Mouse (Mus musculus) embryo, embryonic 10.5 days (tissue): ENCODE results near the gene Cep97.
"Not testable (repeated sequence)": the region's sequence is repeated elsewhere in the genome, so short reads cannot be mapped to it uniquely, and the experiment has no call there.

Experiments
- DNase-seq: peaks from one replicate; pipeline ENCODE4 v3.0.0-alpha.2; 2015; ENCODE audit warnings: low spot score

The Cep97 gene

GRCm38 (mm10) chr16:55947876-55948410, 13.3 kb upstream of the Cep97 start:
- not testable (repeated sequence) for DNase-seq

- DNase-seq, result no peak
Measured at GRCm38 (mm10) chr16:55947266-55947665, 12.6 kb upstream of the Cep97 start.

GRCm38 (mm10) chr16:55940781-55941180, 6.1 kb upstream of the Cep97 start:
- DNase-seq, result no peak

DNA sequence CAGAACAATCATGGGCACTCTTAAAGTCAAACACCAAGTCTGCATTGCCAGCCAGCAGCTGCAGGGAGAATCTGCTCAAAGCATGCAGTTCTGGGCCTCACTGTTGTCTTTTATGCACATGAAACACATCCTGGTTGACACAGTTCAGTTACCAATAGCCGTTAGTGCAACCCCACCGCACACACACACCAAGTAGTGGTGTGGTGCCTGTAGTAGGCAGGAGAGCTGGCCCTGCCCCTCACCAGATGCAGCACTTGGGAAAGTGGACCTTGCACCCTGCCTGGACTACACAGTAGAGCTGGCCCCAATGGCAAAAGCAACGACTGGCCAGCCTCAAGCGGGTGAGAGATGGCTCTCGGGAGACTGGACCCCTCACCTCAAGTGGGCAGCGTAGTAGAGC, 5.0 kb upstream of the Cep97 start:
- DNase-seq, result no peak

DNA sequence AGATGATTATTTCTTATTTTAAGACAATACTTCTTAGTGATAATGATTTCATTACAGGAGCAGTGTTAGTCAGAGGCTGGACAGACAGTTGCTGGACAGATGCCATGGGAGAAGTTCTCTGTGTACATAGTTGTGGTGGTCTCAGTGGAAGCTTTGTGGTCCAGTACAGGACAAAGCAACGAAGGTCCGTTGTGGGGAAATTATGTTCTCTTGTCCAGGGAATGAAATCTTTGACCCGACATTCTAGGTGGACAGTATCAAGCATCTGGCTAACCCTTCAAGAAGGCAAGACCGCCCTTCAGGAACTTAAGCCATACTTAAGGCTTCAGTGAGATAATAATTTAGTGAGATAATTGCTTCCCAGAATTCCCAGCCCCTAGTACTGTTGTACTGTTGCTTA, 4.1 kb upstream of the Cep97 start:
- no peak for DNase-seq

DNA sequence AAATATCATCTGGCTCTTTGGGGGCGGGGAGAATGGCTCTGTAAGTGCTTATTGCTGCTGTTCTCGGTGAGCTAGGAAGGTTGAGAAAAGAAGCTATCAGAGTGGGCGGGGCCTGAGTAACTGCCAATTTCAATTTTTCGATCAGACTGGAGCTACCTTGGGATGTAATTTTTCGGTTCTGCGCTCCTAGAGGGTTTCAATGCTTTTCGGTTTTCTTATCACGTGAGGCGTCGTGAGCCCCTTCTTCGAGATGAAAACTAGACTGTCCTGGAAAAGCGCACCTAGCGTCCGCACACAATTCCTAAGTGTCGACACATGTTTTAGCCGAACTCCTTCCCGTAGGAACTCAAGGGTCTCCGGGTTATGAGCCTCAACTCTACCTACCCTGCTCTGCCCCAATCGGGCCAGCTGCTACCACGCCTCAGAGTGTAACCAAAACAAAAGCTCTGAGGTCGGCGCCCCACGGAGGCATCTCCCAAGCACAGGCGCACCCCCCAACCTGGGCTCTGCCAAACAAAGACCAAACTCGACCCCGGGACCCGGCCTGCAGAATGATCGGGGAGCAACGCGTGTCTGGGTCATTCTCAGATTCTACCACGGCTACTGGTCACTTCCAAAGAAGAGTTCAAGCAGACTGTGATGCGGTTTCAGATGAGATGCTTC, 843 bp downstream of the Cep97 start:
- peak; percentile 75 for DNase-seq

GRCm38 (mm10) chr16:55924010-55924409, 10.6 kb downstream of the Cep97 start:
- no peak for DNase-seq

DNA sequence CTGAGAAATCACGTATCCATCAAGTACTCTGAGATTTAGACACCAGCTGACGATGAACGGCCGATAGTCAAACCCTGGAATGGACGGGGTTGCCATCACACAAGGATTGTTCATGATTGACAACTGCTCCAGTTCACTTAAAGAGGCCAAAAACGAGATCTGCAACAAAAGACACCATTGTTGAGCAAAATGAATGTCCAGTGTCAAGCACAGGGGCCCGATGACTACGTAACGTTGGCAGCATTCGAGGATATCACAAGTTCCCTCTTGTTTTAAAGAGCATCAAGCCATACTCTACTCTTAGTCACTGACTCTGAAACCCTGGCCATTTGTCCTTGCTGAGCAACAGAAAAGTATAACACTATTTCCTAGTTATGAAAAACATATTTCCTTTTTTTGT, 12.6 kb downstream of the Cep97 start:
- no peak for DNase-seq

- no peak for DNase-seq
Measured at GRCm38 (mm10) chr16:55914716-55915115, 19.9 kb downstream of the Cep97 start.

DNA sequence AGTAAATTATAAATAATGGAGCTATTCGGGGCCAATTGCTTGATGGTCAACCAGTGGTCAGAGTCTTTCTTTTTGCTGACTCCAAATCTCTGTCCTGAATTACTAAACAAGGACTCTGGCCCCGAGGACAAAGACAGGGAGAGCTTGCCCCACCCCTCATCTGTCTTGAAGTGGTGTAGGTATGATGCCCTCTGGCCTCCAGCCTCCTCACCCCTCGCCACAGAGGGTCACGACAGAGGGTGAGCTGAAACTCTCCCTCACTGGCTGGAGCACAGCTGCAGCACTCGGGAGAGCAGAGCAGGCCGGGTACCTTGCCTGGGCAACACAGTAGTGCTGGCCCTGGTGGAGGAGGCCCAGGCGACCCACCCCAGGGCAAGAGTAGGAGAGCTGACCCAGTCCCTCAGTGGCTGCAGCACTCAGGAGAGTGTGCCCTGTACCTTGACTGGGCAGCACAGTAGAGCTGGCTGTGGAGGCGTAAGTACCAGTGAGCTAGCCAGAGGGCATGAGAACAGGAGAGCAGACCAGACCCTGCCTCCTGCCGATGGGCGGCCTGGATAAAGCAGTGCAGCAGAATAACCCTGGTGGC, 24.4 kb downstream of the Cep97 start:
- no peak for DNase-seq

GRCm38 (mm10) chr16:55906928-55907679, 27.6 kb downstream of the Cep97 start:
- no peak for DNase-seq

DNA sequence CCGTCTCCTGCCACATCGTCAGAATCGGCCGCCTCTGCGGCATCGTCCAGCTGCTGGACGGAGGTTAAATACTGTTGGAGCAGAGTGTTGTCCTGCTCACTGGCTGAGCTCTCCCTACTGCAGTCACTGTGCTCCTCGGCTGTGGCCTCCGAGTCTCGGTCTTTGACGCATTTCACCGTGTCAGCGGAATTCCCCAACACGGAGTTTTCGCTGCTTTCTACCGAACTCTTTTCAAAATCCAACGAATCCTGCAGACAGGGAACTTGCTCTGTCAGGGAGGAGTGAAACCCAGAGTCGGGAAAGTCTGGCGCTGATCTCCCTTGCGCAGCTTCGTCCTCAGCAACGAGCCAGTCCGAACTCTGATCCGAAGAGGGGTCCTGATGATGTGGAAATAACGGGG, 29.3 kb downstream of the Cep97 start:
- DNase-seq, result no peak

- DNase-seq, result no peak
Measured at GRCm38 (mm10) chr16:55901839-55902756, 32.6 kb downstream of the Cep97 start.

GRCm38 (mm10) chr16:55898385-55899002, 36.2 kb downstream of the Cep97 start:
- no peak for DNase-seq

DNA sequence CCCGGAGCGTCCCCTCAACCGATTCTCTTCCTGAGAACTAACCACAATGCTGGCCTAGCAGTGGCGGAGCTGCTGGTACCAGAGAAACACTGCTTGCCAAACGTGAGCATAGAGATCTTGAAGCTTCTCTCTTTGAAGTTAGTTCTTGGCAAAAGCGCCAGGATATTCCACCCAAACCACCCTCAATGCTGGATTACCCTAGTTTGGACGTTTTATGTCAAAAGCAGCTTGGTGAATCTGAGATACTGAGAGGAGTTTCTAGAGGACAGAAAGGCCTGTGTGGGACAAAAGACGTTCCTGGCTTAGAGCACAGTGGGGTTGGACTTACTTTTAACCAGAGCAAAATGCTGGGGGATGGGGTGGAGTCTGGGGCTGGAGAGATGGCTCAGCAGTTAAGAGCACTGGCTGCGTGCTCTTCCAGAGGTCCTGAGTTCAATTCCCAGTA, 39.0 kb downstream of the Cep97 start:
- DNase-seq, result no peak

DNA sequence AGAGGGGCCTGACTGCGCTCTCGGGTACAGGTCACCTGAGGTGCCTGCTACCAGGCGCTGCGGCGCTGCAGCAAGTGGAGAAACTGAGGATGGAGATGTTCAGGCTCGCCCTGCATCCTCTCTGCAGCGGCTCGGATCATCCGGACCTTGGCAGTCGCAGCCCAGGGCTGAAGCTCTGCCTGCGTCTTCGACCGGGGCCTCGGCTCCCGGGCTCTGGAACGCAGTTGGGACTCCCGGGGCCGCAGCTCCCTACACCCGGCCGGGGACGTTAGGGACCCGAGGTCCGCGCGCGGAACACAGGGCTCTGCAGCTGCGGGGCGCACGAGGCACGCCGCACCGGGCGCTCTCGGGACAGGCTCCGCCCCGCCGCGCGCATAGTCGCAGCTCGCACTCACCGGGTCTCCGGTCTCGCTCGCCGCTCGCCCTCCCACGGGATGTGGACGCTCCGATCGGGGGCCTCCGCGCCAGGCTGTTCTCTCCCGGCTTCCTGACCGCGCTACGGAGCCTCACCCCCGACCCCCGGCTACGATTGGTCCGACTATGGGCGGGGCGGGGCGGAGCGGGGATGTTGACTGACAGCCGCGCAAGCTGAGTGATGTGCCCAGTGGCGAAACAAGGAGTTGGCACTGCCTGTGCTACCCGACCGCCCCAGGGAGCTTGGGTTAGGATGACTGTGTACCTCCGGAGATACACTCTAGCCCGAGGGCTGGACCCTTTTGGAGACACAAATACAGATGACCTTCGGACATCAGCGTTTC, 39.6 kb downstream of the Cep97 start, which contains the start of gene Nxpe3:
Gene Nxpe3, minus strand, starts transcription at position 393 of the 758 bp plus-strand sequence.
- peak; percentile 91 for DNase-seq

DNA sequence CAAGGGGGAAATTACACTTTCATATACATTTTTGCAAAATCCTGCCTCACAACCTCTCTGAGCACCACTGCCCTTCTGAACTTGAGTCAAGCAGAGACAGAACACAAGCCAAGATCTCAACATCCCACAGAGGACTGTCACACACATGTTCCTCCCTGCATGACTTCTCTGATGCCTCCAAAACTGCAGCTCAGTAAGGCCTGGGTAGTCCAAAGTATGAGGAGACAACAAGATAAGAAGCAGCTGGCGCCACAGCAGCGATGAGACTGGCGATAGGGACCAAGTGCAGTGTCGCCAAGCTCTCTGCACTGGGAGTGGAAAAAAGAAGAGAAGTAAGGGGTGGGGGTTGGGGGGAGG, 40.1 kb downstream of the Cep97 start:
- DNase-seq, result peak; percentile 40

DNA sequence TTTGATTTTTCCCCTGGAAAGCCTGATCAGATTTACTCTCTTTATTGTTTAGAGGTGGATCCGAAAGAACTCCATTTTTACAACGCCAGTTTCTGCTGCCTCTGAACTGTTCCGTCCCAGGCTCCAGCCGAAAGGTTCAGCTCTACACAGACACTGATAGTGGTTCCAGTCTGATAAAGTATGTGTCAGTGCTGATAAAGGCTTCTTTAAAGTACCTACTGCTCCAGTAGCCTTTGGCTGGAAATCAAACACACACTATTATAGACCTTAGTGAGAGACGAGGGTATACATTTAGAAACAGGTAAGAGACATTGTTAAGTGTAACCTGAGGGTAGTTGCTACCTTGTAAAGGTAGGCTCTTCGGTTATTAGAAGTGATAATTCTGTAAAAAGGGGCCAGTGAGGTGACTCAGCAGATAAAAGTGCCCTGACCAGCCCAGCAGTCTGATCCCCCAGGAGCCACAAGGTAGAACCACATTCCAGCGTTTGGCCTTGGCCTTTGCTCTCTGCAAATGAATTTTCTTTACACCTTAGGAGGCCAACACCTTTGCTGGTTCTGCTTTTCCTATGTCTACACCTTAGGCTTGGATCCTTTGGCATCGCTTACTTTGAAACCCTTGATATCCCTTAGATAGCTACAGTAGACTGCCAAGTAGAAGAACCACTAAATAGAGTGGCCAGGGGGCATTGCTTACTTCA, 41.1 kb downstream of the Cep97 start:
- DNase-seq, result no peak

DNA sequence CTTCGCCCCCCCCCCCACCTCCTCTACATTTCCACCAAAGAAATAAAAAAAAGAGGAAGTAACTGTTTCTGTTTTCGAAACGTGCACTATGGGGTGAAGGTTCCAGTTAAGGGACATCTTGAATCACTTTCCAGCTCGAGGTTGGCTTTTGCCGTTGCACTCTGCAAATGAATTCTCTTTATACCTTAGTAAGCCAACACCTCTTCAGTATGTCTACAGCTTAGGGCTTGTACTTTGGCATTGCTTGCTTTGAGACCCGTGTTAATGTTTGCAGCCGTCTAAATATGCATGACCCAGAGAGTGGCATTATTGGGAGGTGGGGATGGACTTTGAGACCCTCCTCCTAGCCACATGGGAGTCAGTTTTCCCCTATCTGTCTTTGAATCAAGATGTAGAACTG, 42.2 kb downstream of the Cep97 start:
- DNase-seq, result no peak

GRCm38 (mm10) chr16:55891346-55891745, 43.3 kb downstream of the Cep97 start:
- no peak for DNase-seq
